Mouse (Mus musculus) splenic B cell, adult 2 months (primary cell): ENCODE results near the gene Slc7a11.
"Not testable (repeated sequence)": the region's sequence is repeated elsewhere in the genome, so short reads cannot be mapped to it uniquely, and the experiment has no call there.

Experiments used
- DNase-seq: peaks from one replicate; pipeline ENCODE4 v3.0.0-alpha.2; 2011; ENCODE audit warnings: low read depth, low spot score
- H3K27me3 ChIP-seq: 2 replicates; pipeline ENCODE4 v1.6.1; 2012; ENCODE audit warnings: mild to moderate bottlenecking, low read length, moderate library complexity, mixed read lengths; ENCODE audit not compliant: control insufficient read depth, poor library complexity, insufficient read depth, severe bottlenecking
- H3K36me3 ChIP-seq: 2 replicates; pipeline ENCODE4 v1.6.1; 2012; ENCODE audit warnings: mild to moderate bottlenecking, low read length, moderate library complexity, mixed read lengths; ENCODE audit not compliant: control insufficient read depth, poor library complexity, insufficient read depth, severe bottlenecking

Slc7a11 gene

DNA sequence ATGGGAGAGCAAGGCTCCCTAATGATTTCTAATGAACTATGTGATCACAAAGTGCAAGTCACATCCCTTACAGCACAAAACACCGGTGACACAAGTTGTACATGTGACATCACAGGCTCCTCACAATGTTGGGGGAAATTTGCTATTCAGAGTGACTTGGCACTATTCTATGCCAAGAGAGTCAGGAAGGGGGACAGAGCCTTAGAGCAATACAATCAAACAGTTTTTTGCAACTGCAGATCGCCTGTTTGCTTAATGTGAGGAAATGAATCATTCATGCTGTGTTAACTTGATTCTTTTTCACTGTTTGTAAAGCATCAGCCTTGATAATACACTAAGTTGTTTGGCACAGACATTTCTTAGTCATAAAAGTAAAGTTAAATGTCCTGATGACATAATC is 5.3 kb downstream of the Slc7a11 start:
- H3K36me3 ChIP-seq, DNase-seq, H3K27me3 ChIP-seq: not testable (repeated sequence)

DNA sequence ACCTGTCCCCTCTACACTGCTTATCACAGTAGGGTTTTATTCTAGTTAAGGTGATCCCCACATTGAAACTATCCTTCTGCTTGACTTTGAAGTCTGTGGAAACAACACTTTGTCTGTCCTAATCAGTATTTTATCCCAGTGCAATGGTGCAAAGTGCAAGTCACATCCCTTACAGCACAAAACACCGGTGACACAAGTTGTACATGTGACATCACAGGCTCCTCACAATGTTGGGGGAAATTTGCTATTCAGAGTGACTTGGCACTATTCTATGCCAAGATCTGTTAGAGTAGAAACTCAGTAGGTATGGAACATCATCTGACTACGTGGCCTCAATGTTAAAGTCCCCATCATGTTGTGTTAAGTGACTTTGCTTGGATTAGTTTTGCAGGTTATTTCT is 7.0 kb downstream of the Slc7a11 start:
- H3K36me3 ChIP-seq, H3K27me3 ChIP-seq, DNase-seq: not testable (repeated sequence)

GRCm38 (mm10) chr3:50433831-50434230 is 9.6 kb downstream of the Slc7a11 start:
- DNase-seq = no peak
- H3K27me3 ChIP-seq = no peaks in the 10 kb centered on the region
- H3K36me3 ChIP-seq = no peaks in the 10 kb centered on the region

DNA sequence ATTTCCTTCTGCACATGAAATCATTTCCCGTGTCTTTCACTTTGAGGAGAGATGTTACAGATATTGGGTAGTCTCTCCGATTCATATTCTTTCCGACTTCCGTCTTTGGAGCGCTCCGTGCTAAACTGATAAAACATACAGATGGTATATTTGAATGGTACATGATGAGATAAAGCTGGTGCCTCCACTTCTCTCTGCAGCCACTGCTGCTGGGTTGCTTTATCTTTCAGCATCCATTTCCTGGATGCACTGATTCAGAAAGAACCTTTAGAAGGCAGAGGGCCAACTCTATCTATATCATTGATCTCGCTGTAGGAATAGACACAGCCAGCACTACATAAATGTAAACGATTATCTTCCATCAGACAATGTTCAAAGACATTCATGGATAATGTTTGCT is 12.6 kb downstream of the Slc7a11 start:
- Histone ChIP-seq H3K36me3 (no peaks in the 10 kb centered on the region), H3K27me3 (no peaks in the 10 kb centered on the region)
- DNase-seq = no peak

GRCm38 (mm10) chr3:50421480-50422277 is 21.7 kb downstream of the Slc7a11 start:
- H3K36me3 ChIP-seq = no peaks in the 10 kb centered on the region
- DNase-seq = no peak
- H3K27me3 ChIP-seq = no peaks in the 10 kb centered on the region

GRCm38 (mm10) chr3:50419161-50419560 is 24.3 kb downstream of the Slc7a11 start:
- Histone ChIP-seq H3K27me3 (no peaks in the 10 kb centered on the region), H3K36me3 (no peaks in the 10 kb centered on the region)
- DNase-seq = no peak

GRCm38 (mm10) chr3:50406771-50407170 is 36.6 kb downstream of the Slc7a11 start:
- DNase-seq = peak; percentile 39
- Histone ChIP-seq H3K27me3 (no peaks in the 10 kb centered on the region), H3K36me3 (no peaks in the 10 kb centered on the region)

DNA sequence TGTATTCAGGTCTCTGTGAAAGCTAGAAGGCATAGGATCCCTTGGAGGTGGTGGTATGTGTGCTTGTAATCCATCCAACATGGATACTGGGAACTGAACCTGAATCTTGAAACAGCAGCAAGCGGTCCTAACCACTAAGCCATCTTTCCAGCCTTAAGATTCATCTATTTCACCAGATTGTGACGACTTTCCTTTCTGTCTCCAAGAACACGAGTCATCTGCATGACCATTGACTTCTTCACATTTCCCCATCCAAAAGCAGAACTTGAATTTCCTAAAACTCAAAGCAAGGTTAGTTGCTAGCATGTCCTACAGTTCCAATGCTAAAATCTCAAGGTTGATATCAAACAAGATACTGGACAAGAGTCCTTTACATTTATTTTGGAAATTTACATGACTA is 37.5 kb downstream of the Slc7a11 start:
- peak; percentile 10 for DNase-seq
- no peaks in the 10 kb centered on the region for H3K36me3 ChIP-seq
- no peaks in the 10 kb centered on the region for H3K27me3 ChIP-seq

DNA sequence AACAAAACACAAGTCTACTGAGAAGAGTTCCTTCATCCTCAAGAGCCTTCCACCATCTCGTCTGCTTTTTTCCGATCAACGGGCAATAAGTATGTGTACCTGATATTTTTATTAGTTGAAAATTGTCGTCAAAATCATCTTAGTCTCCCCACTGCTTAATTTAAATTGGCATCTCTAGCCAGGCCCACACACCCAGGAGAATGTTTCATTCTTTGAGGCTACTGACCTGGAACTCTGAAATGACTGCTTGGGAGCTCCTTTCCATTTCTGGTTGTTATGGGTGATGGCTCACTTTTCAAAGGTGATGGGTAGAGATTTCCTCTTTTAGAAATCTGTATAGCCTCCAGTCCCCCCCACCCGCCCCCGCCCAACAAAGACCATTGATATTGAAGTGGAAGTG is 54.6 kb downstream of the Slc7a11 start:
- H3K36me3 ChIP-seq = no peaks in the 10 kb centered on the region
- no peak for DNase-seq
- H3K27me3 ChIP-seq = no peaks in the 10 kb centered on the region

- DNase-seq = no peak
- no peaks in the 10 kb centered on the region for H3K36me3 ChIP-seq
- no peaks in the 10 kb centered on the region for H3K27me3 ChIP-seq
Measured at GRCm38 (mm10) chr3:50388288-50388687, 55.1 kb downstream of the Slc7a11 start.

DNA sequence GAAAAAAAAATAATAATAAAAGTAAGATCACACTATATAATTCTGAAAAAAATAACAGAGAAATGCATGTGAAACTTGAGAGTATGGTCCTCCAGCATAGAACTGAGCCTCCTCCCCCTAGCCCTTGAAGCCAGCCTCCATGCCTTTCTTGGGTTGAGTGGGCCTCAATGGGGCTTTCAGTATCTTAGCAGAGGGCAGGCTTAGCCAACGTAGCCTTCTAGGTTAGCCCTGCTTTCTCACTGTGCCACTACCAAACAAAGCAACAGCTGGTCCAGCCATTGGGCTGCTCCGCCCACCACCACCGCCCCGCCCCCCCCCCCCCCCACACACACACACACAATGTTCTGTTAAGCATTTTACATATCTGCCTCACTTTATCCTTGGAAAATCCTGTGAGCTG is 56.1 kb downstream of the Slc7a11 start:
- Histone ChIP-seq H3K27me3 (no peaks in the 10 kb centered on the region), H3K36me3 (no peaks in the 10 kb centered on the region)
- DNase-seq = no peak

GRCm38 (mm10) chr3:50386561-50387221 is 56.7 kb downstream of the Slc7a11 start:
- Histone ChIP-seq H3K27me3 (no peaks in the 10 kb centered on the region), H3K36me3 (no peaks in the 10 kb centered on the region)
- DNase-seq = no peak

GRCm38 (mm10) chr3:50386066-50386465 is 57.3 kb downstream of the Slc7a11 start:
- Histone ChIP-seq H3K36me3 (no peaks in the 10 kb centered on the region), H3K27me3 (no peaks in the 10 kb centered on the region; the same call in 1 of the 2 replicates)
- DNase-seq = no peak

GRCm38 (mm10) chr3:50382729-50383128 is 60.7 kb downstream of the Slc7a11 start:
- no peaks in the 10 kb centered on the region for H3K36me3 ChIP-seq
- H3K27me3 ChIP-seq = no peaks in the 10 kb centered on the region; the same call in 1 of the 2 replicates
- DNase-seq = peak; percentile 2

- H3K36me3 ChIP-seq = no peaks in the 10 kb centered on the region
- no peak for DNase-seq
- no peaks in the 10 kb centered on the region; the same call in 1 of the 2 replicates for H3K27me3 ChIP-seq
Measured at GRCm38 (mm10) chr3:50381861-50382693, 61.3 kb downstream of the Slc7a11 start.
